Mouse (Mus musculus): ENCODE data around the gene St6galnac5. TPM values are rescaled to one million over a fixed set of nuclear protein-coding genes. Genes with fewer than 3 reads are reported as not detected.
"Not testable (repeated sequence)": the region's sequence is repeated elsewhere in the genome, so short reads cannot be mapped to it uniquely, and the experiment has no call there.

St6galnac5 gene
- polyA plus RNA-seq, 1 experiment from 2014 or later: 0.03 TPM

GRCm38 (mm10) chr3:152788301-152788953 lies 193.6 kb downstream of the St6galnac5 start:
- ATAC-seq (ENCODE audit: insufficient read depth); H3K9ac ChIP-seq; H3K9me3 ChIP-seq (replicated peaks); H3K4me2 ChIP-seq; H3K27me3 ChIP-seq; H3K27ac ChIP-seq (replicated peaks); H3K4me3 ChIP-seq (replicated peaks); H3K4me1 ChIP-seq (replicated peaks): not testable (repeated sequence)
- 0 out of 2 replicates have a peak, but pooled peaks cover 12% of the 10 kb centered on the region for H3K36me3 ChIP-seq (replicated peaks)
- WGBS (ENCODE audit: insufficient replicate concordance): 63% methylated on average over 5 of the region's 5 CpGs

- 74% methylated on average over 10 of the region's 13 CpGs for WGBS (ENCODE audit: insufficient replicate concordance)
- not testable (repeated sequence) for H3K9ac ChIP-seq; H3K4me3 ChIP-seq (replicated peaks); H3K27me3 ChIP-seq; H3K4me1 ChIP-seq (replicated peaks); H3K27ac ChIP-seq (replicated peaks); H3K9me3 ChIP-seq (replicated peaks); H3K4me2 ChIP-seq
- 0 out of 2 replicates have a peak, but pooled peaks cover 12% of the 10 kb centered on the region for H3K36me3 ChIP-seq (replicated peaks)
- ATAC-seq (ENCODE audit: insufficient read depth): peak; percentile 20; the same call in 1 of the 2 replicates
Observed at GRCm38 (mm10) chr3:152784353-152784752, 197.7 kb downstream of the St6galnac5 start.

GRCm38 (mm10) chr3:152783792-152784191 lies 198.3 kb downstream of the St6galnac5 start:
- Histone ChIP-seq H3K36me3 (replicated peaks) (0 out of 2 replicates have a peak, but pooled peaks cover 12% of the 10 kb centered on the region), H3K4me1 (replicated peaks) (no peaks in the 10 kb centered on the region), H3K9me3 (replicated peaks) (no peaks in the 10 kb centered on the region), H3K27me3 (no peaks in the 10 kb centered on the region), H3K4me2 (no peak overlapping the region), H3K4me3 (replicated peaks) (no peak overlapping the region), H3K27ac (replicated peaks) (no peak overlapping the region), H3K9ac (no peak overlapping the region)
- 35% methylated on average over 7 of the region's 7 CpGs for WGBS (ENCODE audit: insufficient replicate concordance)
- ATAC-seq (ENCODE audit: insufficient read depth): peak; percentile 44; the same call in 1 of the 2 replicates

GRCm38 (mm10) chr3:152779819-152780218 lies 202.2 kb downstream of the St6galnac5 start:
- WGBS (ENCODE audit: insufficient replicate concordance): 79% methylated on average over 4 of the region's 4 CpGs
- Histone ChIP-seq H3K9ac (no peak overlapping the region), H3K36me3 (replicated peaks) (no peaks in the 10 kb centered on the region), H3K4me2 (no peak overlapping the region), H3K4me3 (replicated peaks) (no peak overlapping the region), H3K27me3 (no peaks in the 10 kb centered on the region), H3K27ac (replicated peaks) (no peak overlapping the region), H3K9me3 (replicated peaks) (no peaks in the 10 kb centered on the region), H3K4me1 (replicated peaks) (0 out of 2 replicates have a peak, but pooled peaks cover 5% of the 10 kb centered on the region)
- no peak for ATAC-seq (ENCODE audit: insufficient read depth)

- Histone ChIP-seq H3K36me3 (replicated peaks) (0 out of 2 replicates have a peak, but pooled peaks cover 2% of the 10 kb centered on the region), H3K4me3 (replicated peaks) (no peak overlapping the region), H3K4me1 (replicated peaks) (0 out of 2 replicates have a peak, but pooled peaks cover 5% of the 10 kb centered on the region), H3K9ac (no peak overlapping the region), H3K27me3 (no peaks in the 10 kb centered on the region), H3K27ac (replicated peaks) (no peak overlapping the region), H3K9me3 (replicated peaks) (no peaks in the 10 kb centered on the region), H3K4me2 (no peak overlapping the region)
- 0 out of 2 replicates have a peak, but pooled peaks have one; percentile 47 for ATAC-seq (ENCODE audit: insufficient read depth)
- WGBS (ENCODE audit: insufficient replicate concordance): 79% methylated on average over 16 of the region's 16 CpGs
Observed at GRCm38 (mm10) chr3:152776872-152777540, 205.0 kb downstream of the St6galnac5 start.

GRCm38 (mm10) chr3:152776363-152776762 lies 205.7 kb downstream of the St6galnac5 start:
- no peak for ATAC-seq (ENCODE audit: insufficient read depth)
- no peak overlapping the region for H3K4me2 ChIP-seq

GRCm38 (mm10) chr3:152770056-152770455 lies 212.0 kb downstream of the St6galnac5 start:
- H3K4me2 ChIP-seq: no peak overlapping the region
- no peak for ATAC-seq (ENCODE audit: insufficient read depth)
- H3K4me3 ChIP-seq (replicated peaks): no peak overlapping the region
- WGBS (ENCODE audit: insufficient replicate concordance): 84% methylated on average over 6 of the region's 6 CpGs
- H3K4me1 ChIP-seq (replicated peaks): peaks cover 2% of the 10 kb centered on the region
- H3K9ac ChIP-seq: no peak overlapping the region
- no peak overlapping the region for H3K27ac ChIP-seq (replicated peaks)
- no peaks in the 10 kb centered on the region for H3K27me3 ChIP-seq
- H3K9me3 ChIP-seq (replicated peaks): no peaks in the 10 kb centered on the region
- peaks cover 24% of the 10 kb centered on the region for H3K36me3 ChIP-seq (replicated peaks)

More at GRCm38 (mm10) chr3:152776363-152776762, 205.7 kb downstream of the St6galnac5 start:
- Histone ChIP-seq H3K4me3 (replicated peaks) (no peak overlapping the region), H3K27me3 (no peaks in the 10 kb centered on the region), H3K9ac (no peak overlapping the region), H3K36me3 (replicated peaks) (0 out of 2 replicates have a peak, but pooled peaks cover 4% of the 10 kb centered on the region), H3K9me3 (replicated peaks) (no peaks in the 10 kb centered on the region), H3K4me1 (replicated peaks) (0 out of 2 replicates have a peak, but pooled peaks cover 5% of the 10 kb centered on the region), H3K27ac (replicated peaks) (no peak overlapping the region)
- WGBS (ENCODE audit: insufficient replicate concordance): 69% methylated on average over 6 of the region's 6 CpGs

GRCm38 (mm10) chr3:152767485-152767884 lies 214.6 kb downstream of the St6galnac5 start:
- 82% methylated on average over 11 of the region's 11 CpGs for WGBS (ENCODE audit: insufficient replicate concordance)
- ATAC-seq (ENCODE audit: insufficient read depth): no peak
- H3K9ac ChIP-seq: no peak overlapping the region

More at GRCm38 (mm10) chr3:152767485-152767884, 214.6 kb downstream of the St6galnac5 start:
- H3K9me3 ChIP-seq (replicated peaks): no peaks in the 10 kb centered on the region
- H3K27ac ChIP-seq (replicated peaks): no peak overlapping the region
- H3K4me3 ChIP-seq (replicated peaks): no peak overlapping the region
- no peak overlapping the region for H3K4me2 ChIP-seq
- H3K36me3 ChIP-seq (replicated peaks): peaks cover 24% of the 10 kb centered on the region
- peaks cover 27% of the 10 kb centered on the region for H3K4me1 ChIP-seq (replicated peaks)
- no peaks in the 10 kb centered on the region for H3K27me3 ChIP-seq

All from liver, embryonic 15.5 days (tissue).